Mouse (Mus musculus) limb, embryonic 11.5 days (tissue): Measurements from ENCODE around the gene Syne1. TPM values are rescaled to one million over a fixed set of nuclear protein-coding genes. Genes with fewer than 3 reads are reported as not detected.

Experiments
- ATAC-seq: fragments of 200-750 bp; cut with Nextera tagmentation; 2 replicates; pipeline ENCODE4 v1.8.0; 2017; ENCODE audit warnings: low read depth; ENCODE audit not compliant: insufficient number of reproducible peaks, low FRiP score, low TSS enrichment
- DNase-seq: peaks from one replicate; pipeline ENCODE4 v3.0.0-alpha.2; 2015; ENCODE audit warnings: low spot score
- H3K27ac ChIP-seq: fragments of 300-500 bp; sonication (generic); replicated peaks from 2 replicates; pipeline ENCODE4 v1.5.1; 2014; ENCODE audit warnings: low read depth, mild to moderate bottlenecking, low read length
- H3K27me3 ChIP-seq: fragments of 300-500 bp; sonication (generic); 2 replicates; pipeline ENCODE4 v1.6.1; 2014; ENCODE audit warnings: mild to moderate bottlenecking, low read length, mixed read lengths; ENCODE audit not compliant: control insufficient read depth, insufficient read depth
- H3K36me3 ChIP-seq: fragments of 300-500 bp; sonication (generic); 2 replicates; pipeline ENCODE4 v1.6.1; 2014; ENCODE audit warnings: mild to moderate bottlenecking, low read length, moderate library complexity, mixed read lengths; ENCODE audit not compliant: control insufficient read depth, insufficient read depth
- H3K4me1 ChIP-seq: fragments of 300-500 bp; sonication (generic); 2 replicates; pipeline ENCODE4 v1.6.1; 2014; ENCODE audit warnings: low read length, mixed read lengths; ENCODE audit not compliant: control insufficient read depth, insufficient read depth
- H3K4me2 ChIP-seq: fragments of 300-500 bp; sonication (generic); 2 replicates; pipeline ENCODE4 v1.6.1; 2014; ENCODE audit warnings: low read depth, mild to moderate bottlenecking, moderate library complexity; ENCODE audit not compliant: severe bottlenecking
- H3K4me3 ChIP-seq: fragments of 300-500 bp; sonication (generic); 2 replicates; pipeline ENCODE4 v1.5.1; 2014; ENCODE audit warnings: low read depth, low read length
- H3K9ac ChIP-seq: fragments of 300-500 bp; sonication (generic); 2 replicates; pipeline ENCODE4 v1.6.1; 2014; ENCODE audit warnings: mild to moderate bottlenecking, low read length
- H3K9me3 ChIP-seq: fragments of 300-500 bp; sonication (generic); 2 replicates; pipeline ENCODE4 v1.6.1; 2016; ENCODE audit warnings: low read length; ENCODE audit not compliant: control insufficient read depth
- WGBS: fragments of 180-500 bp; shearing (Covaris S2); extraction: QIAGEN DNeasy Blood & Tissue Kit; methylation state at CpG from one replicate; pipeline ENCODE4 v1.1.7; 2014; 5-methylcytosine and 5-hydroxymethylcytosine counted together
- polyA plus RNA-seq: library from polyadenylated mRNA; unstranded; fragments of >200 nt; fragmentation: Nextera tagmentation; extraction: Ambion mirVana; gene quantifications from 2 replicates; pipeline ENCODE4 v1.2.1, GENCODE M21; 2014

The Syne1 gene
- polyA plus RNA-seq, 1 experiment from 2014 or later = 2.8 TPM

DNA sequence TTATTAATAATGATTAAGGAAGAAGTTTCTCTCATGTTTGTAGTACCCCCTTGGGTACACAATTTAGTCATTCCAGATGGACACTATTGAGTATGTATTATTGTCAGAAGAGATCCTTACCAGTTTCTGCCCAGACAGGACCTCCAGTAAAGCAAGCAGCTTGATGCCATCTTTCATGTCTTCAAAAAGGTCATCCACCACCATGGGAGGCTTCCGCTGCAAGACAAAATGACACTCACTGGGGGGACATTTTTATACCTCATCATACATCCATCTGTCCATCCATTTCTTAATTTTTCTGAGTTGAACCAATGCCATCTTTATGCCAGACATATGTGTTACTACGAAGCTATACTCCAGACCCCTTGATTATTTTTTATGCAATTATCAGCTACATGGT lies 108.3 kb downstream of the Syne1 start:
- Histone ChIP-seq H3K4me2 (no peak overlapping the region), H3K27ac (no peak overlapping the region), H3K4me1 (no peaks in the 10 kb centered on the region), H3K9ac (no peak overlapping the region), H3K4me3 (no peak overlapping the region), H3K27me3 (no peaks in the 10 kb centered on the region), H3K36me3 (no peaks in the 10 kb centered on the region), H3K9me3 (no peaks in the 10 kb centered on the region)
- DNase-seq (no peak), ATAC-seq (no peak)
- WGBS = 95% methylated on average over 2 of the region's 2 CpGs

DNA sequence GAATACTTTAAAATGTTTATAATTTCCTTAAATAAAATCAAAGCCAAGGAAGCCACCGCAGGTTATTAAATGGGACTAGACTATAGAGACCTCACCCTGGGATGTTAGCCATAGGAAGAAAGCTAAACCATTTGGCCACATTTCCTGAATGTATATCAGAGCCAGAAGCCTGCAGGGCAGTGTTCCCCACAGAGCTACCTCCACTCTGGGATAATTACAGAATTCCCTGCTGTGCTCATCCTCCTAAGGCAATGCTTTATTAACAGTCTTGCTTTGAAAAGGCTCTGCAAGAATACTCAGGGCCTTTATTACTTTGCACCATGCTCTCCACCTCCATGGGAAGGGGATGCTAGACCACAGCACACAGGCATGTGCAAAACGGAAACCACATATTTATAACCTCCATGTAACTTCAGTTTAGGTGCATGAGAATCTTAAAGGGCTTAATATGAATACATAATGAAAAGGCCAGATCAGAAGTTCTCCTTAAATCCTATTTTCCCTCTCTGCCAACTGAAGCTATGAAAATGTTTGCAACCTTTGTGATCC lies 111.4 kb downstream of the Syne1 start:
- 29% methylated on average over 2 of the region's 2 CpGs for WGBS
- H3K4me3 ChIP-seq = no peak overlapping the region

DNA sequence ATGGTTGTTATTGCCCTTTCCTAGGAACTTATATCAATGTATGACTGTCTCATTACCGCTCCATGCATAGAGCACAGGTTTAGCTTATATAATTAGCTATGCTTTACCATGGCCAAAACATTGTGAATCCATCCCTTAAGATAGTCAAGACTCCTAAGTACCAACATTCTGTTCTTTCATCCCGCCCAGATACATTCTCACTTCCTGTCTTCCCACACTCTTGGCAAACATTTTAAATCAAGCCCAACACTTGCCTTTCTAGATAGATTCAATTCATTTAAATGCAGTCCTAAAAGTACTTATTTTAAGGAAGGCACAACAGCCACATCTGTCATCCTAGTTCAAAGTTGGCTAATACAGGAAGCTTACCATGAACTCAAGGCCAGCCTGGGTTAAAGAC lies 113.5 kb downstream of the Syne1 start:
- ATAC-seq (no peak), DNase-seq (no peak)
- 84% methylated on average over 2 of the region's 2 CpGs for WGBS
- Histone ChIP-seq H3K27me3 (no peaks in the 10 kb centered on the region), H3K4me1 (no peaks in the 10 kb centered on the region), H3K36me3 (no peaks in the 10 kb centered on the region), H3K9me3 (no peaks in the 10 kb centered on the region), H3K27ac (no peak overlapping the region), H3K4me3 (no peak overlapping the region), H3K4me2 (no peak overlapping the region), H3K9ac (no peak overlapping the region)

More for the DNA sequence above, 111.4 kb downstream of the Syne1 start:
- DNase-seq (no peak), ATAC-seq (no peak)
- H3K27ac ChIP-seq = no peak overlapping the region
- H3K9ac ChIP-seq = no peak overlapping the region
- no peaks in the 10 kb centered on the region for H3K36me3 ChIP-seq
- H3K27me3 ChIP-seq = no peaks in the 10 kb centered on the region
- no peaks in the 10 kb centered on the region for H3K9me3 ChIP-seq
- no peak overlapping the region for H3K4me2 ChIP-seq
- no peaks in the 10 kb centered on the region for H3K4me1 ChIP-seq

DNA sequence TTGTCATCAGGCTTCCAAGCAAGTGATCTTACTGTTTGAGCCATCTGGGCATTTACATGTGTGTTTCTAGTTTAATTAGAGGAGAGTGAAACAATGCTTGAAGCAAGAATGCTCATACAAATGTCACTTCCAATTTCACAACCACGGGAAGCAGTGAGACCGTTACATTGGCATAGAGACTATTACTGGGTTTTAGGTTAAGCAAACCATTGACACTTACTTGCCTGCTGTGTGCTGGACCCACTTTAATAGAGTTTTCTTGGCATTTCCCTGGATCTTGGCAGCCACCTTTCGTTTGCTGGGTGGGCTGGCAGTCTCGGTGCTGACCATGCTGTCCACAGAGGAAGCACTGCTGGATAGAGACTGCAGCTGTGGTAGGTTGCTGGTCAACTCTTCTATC lies 127.3 kb downstream of the Syne1 start:
- no peaks in the 10 kb centered on the region for H3K9me3 ChIP-seq
- H3K4me1 ChIP-seq = no peaks in the 10 kb centered on the region
- H3K9ac ChIP-seq = no peak overlapping the region
- H3K27ac ChIP-seq = no peak overlapping the region
- DNase-seq = no peak
- no peaks in the 10 kb centered on the region for H3K27me3 ChIP-seq
- H3K4me3 ChIP-seq = no peak overlapping the region
- WGBS = 82% methylated on average over 4 of the region's 4 CpGs
- H3K4me2 ChIP-seq = no peak overlapping the region
- ATAC-seq = no peak
- H3K36me3 ChIP-seq = no peaks in the 10 kb centered on the region

DNA sequence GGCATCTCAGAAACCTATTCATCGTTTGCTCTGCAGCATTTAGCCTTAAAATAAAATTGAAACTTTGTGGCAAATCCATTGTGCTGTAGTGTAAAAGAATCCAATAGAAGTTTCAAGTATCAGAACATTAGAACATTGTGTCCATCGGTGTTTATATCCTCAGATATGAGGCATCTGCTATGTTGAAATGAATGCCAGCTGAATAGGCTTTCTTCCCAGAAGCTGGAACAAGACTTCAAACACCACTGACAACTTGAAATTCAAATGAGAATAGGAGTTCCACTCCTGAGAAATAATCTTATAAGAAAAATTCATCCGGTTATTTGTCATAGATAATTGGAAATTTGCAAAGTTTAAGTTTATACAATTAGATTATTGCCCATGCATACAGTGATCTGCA lies 135.6 kb downstream of the Syne1 start:
- Histone ChIP-seq H3K4me1 (no peaks in the 10 kb centered on the region), H3K27ac (no peak overlapping the region), H3K27me3 (no peaks in the 10 kb centered on the region), H3K9me3 (no peaks in the 10 kb centered on the region), H3K4me2 (no peak overlapping the region), H3K9ac (no peak overlapping the region), H3K36me3 (no peaks in the 10 kb centered on the region), H3K4me3 (no peak overlapping the region)
- ATAC-seq (no peak), DNase-seq (no peak)
- WGBS = 86% methylated on average over 3 of the region's 3 CpGs

DNA sequence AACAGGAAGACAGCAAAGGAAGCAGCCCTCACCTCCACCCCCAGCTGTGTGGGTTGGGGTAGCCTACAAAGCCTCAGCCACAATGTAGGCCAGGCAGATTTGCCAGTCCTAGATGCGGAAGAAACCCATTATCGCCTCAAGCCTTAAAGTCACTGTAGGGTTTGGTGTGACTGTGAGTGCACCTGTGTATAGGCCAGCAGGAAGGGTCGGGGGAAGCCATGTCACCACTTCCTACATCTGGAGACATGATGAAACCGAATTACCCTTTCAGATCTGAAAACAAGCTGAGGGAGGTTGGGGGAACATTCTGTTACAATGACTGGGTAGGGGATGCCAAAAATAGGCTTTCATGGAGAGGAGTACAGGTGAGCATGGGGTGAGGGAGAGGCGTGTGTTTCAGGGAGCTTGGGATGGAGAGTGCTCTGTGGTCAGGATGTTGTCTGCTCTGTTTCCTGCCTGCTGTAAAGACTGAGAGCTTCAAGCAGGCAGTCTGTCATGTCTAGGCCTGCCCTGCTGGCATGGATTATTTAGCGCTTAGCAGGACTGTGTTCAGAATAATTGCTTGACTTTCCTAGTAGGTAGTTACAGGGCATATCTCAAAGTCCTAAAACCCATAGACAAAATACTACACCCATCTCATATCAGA lies 167.0 kb downstream of the Syne1 start:
- ATAC-seq (no peak), DNase-seq (no peak)
- Histone ChIP-seq H3K27ac (no peak overlapping the region), H3K9me3 (no peaks in the 10 kb centered on the region), H3K36me3 (no peaks in the 10 kb centered on the region), H3K4me1 (no peaks in the 10 kb centered on the region), H3K4me3 (no peak overlapping the region), H3K27me3 (no peaks in the 10 kb centered on the region), H3K4me2 (no peak overlapping the region), H3K9ac (no peak overlapping the region)
- WGBS = 69% methylated on average over 6 of the region's 6 CpGs

DNA sequence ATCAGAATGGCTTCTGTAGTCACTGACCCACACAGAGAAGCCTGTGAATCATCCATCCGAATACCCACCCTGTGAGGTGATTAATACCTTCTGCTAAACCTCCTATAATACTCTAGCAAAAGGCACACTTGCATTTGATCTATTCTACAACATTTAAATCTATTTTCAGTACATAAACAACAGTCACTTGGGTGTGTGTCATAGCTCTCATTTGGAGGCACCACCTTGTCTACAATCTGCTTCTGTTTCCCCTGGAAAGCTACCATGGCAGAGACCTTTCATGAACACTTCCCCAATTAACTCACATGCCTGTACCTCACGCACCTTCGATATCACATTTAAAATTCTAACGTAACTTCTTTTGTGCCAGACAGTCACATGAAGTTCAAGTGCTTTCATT lies 169.7 kb downstream of the Syne1 start:
- Histone ChIP-seq H3K4me3 (no peak overlapping the region), H3K4me1 (no peaks in the 10 kb centered on the region), H3K9ac (no peak overlapping the region), H3K27ac (no peak overlapping the region), H3K9me3 (no peaks in the 10 kb centered on the region), H3K4me2 (no peak overlapping the region), H3K36me3 (no peaks in the 10 kb centered on the region), H3K27me3 (no peaks in the 10 kb centered on the region)
- DNase-seq (no peak), ATAC-seq (no peak)
- 88% methylated on average over 4 of the region's 4 CpGs for WGBS

DNA sequence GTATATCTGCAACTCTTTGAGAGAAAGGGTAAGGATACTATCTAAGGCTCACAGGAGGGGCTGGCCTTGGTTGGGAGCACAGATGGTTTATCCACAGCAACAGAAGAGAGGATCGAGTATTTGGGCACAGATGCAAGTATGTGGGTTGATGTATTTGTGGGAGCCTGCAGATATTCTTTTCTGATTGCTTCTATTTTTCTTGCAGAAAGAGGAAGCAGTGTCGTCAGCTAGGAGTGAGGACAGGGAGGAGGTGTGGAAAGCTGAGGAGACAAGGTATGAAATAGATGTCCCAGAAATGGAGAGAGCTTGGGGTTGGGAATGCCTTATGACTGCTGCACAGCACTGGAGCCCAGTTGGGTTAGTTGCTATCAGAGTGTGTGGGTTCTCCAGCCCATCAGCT lies 172.3 kb downstream of the Syne1 start:
- no peak overlapping the region for H3K9ac ChIP-seq
- DNase-seq (no peak), ATAC-seq (no peak)
- WGBS = 82% methylated on average over 2 of the region's 2 CpGs
- H3K4me1 ChIP-seq = no peaks in the 10 kb centered on the region
- no peaks in the 10 kb centered on the region for H3K27me3 ChIP-seq
- H3K9me3 ChIP-seq = no peaks in the 10 kb centered on the region
- no peak overlapping the region for H3K4me3 ChIP-seq
- H3K4me2 ChIP-seq = no peak overlapping the region
- no peaks in the 10 kb centered on the region for H3K36me3 ChIP-seq
- no peak overlapping the region for H3K27ac ChIP-seq

DNA sequence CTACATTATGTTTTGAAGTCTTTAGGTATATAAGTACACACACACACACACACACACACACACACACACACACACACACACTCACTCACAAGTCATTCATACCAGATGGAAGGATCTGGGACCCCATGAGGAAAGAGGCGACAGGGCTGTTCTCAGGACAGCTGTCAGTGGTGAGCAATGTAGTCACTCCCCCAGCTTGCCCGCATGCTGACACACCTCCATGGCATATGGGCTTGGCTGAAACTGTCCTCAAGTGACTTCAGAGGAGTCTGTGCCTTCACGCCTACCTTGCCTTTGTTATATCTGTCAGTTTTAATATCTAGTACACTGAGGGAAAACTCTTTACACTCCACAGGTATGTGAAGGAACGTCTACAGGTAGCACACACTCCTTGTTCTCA lies 181.7 kb downstream of the Syne1 start:
- no peaks in the 10 kb centered on the region for H3K4me1 ChIP-seq
- 66% methylated on average over 4 of the region's 4 CpGs for WGBS

More for the DNA sequence above, 181.7 kb downstream of the Syne1 start:
- ATAC-seq (no peak), DNase-seq (no peak)
- H3K4me2 ChIP-seq = no peak overlapping the region
- no peak overlapping the region for H3K27ac ChIP-seq
- no peaks in the 10 kb centered on the region for H3K27me3 ChIP-seq
- no peak overlapping the region for H3K9ac ChIP-seq
- H3K36me3 ChIP-seq = no peaks in the 10 kb centered on the region
- H3K4me3 ChIP-seq = no peak overlapping the region
- no peaks in the 10 kb centered on the region for H3K9me3 ChIP-seq
